16 mouse cellular contexts compared by ENCODE assay signal in genomic region chr9:111127749-111128148, GRCm38 (mm10). TPM values are rescaled to one million over a fixed set of nuclear protein-coding genes. Genes with fewer than 3 reads are reported as not detected.
DNase-seq lines count a peak whose midpoint lies in the region; ATAC-seq and TF ChIP-seq lines count a peak whose summit lies in the region.
"Had no signal": no experiment of that assay in that cellular context is flagged by ENCODE, and none has a peak within 500 bp of the region (broad histone marks: within the 10 kb centered on the region; RNA-seq: fewer than 3 reads in every experiment).

No protein-coding gene starts in this region.

- no peak overlapping the region for H3K9ac ChIP-seq in heart, embryonic 15.5 days
- H3K9ac ChIP-seq in liver, adult 2 months (ENCODE audit: low read depth, low read length): no peak overlapping the region
- no peak overlapping the region for H3K9ac ChIP-seq in stomach, postnatal 0 days (ENCODE audit: low read length)

- no peak overlapping the region for H3K4me2 ChIP-seq in heart, embryonic 15.5 days
- H3K4me2 ChIP-seq in stomach, postnatal 0 days (replicated peaks; ENCODE audit: low read depth): no peak overlapping the region
- H3K4me2 ChIP-seq: liver, embryonic 11.5 days had no signal

- 0 out of 2 replicates have a peak overlapping the region, but pooled peaks have one; percentile 27 for H3K27ac ChIP-seq in heart, embryonic 15.5 days
- H3K27ac ChIP-seq in liver, adult 2 months (replicated peaks; ENCODE audit: insufficient read depth, low read depth, low read length): peak overlapping the region; percentile 71
- H3K27ac ChIP-seq in stomach, postnatal 0 days (replicated peaks): no peak overlapping the region

- no peaks in the 10 kb centered on the region for H3K36me3 ChIP-seq in heart, embryonic 15.5 days
- no peaks in the 10 kb centered on the region for H3K36me3 ChIP-seq in liver, adult 2 months (ENCODE audit: control insufficient read depth, insufficient read depth, low read length)
- H3K36me3 ChIP-seq in stomach, postnatal 0 days (ENCODE audit: control insufficient read depth, insufficient read depth, low read length): no peaks in the 10 kb centered on the region

- no peak for TF ChIP-seq POLR2A in liver, adult 2 months (IDR thresholded peaks at IDR 0.05; ENCODE audit: extremely low read depth, insufficient read depth, low read length)

- H3K4me1 ChIP-seq in heart, embryonic 15.5 days (replicated peaks): peaks cover 34% of the 10 kb centered on the region
- peaks cover 11% of the 10 kb centered on the region for H3K4me1 ChIP-seq in liver, adult 2 months (ENCODE audit: control insufficient read depth, insufficient read depth, low read length)
- no peaks in the 10 kb centered on the region for H3K4me1 ChIP-seq in stomach, postnatal 0 days (replicated peaks; ENCODE audit: control insufficient read depth, insufficient read depth)

- no peak for TF ChIP-seq EP300 in stomach, postnatal 0 days (optimal IDR thresholded peaks at IDR 0.05)

- H3K27me3 ChIP-seq in heart, embryonic 15.5 days: no peaks in the 10 kb centered on the region
- no peaks in the 10 kb centered on the region for H3K27me3 ChIP-seq in liver, adult 2 months (ENCODE audit: control insufficient read depth, insufficient read depth, low read length)
- H3K27me3 ChIP-seq in stomach, postnatal 0 days (ENCODE audit: control insufficient read depth, insufficient read depth, low read length): no peaks in the 10 kb centered on the region

- peaks cover 41% of the 10 kb centered on the region for H3K79me2 ChIP-seq in liver, adult 2 months (ENCODE audit: control insufficient read depth, insufficient read depth, low read length)

- intact Hi-C loops in heart, postnatal 10 days (cut with DNase I): loop anchor here (2.0 kb wide), 1 partner anchor 13 kb away; no protein-coding TSS in a partner anchor
- intact Hi-C loops in left cerebral cortex, postnatal 25 days (cut with DNase I): no loop called here

- 49% methylated on average over 4 of the region's 4 CpGs for WGBS in heart, embryonic 15.5 days
- WGBS in liver, adult 2 months: 25% methylated on average over 4 of the region's 4 CpGs
- 64% methylated on average over 4 of the region's 4 CpGs for WGBS in stomach, postnatal 0 days

- TF ChIP-seq CTCF in liver, adult 2 months (IDR thresholded peaks at IDR 0.05; ENCODE audit: low read depth, low read length): no peak
- TF ChIP-seq CTCF in stomach, postnatal 0 days (IDR thresholded peaks at IDR 0.05; ENCODE audit: low read depth): no peak

- ATAC-seq in heart, embryonic 15.5 days (replicated peaks; ENCODE audit: insufficient number of reproducible peaks, insufficient read depth, low FRiP score, low read depth): no peak
- peak; percentile 58; the same call in 1 of the 2 replicates for ATAC-seq in stomach, postnatal 0 days (ENCODE audit: low FRiP score, low TSS enrichment)
- ATAC-seq: forebrain, embryonic 14.5 days; hindbrain, embryonic 16.5 days had no signal

- no peak overlapping the region for H3K4me3 ChIP-seq in heart, embryonic 15.5 days
- H3K4me3 ChIP-seq in liver, adult 2 months (ENCODE audit: insufficient read depth, low read depth, low read length): no peak overlapping the region
- H3K4me3 ChIP-seq in stomach, postnatal 0 days (ENCODE audit: low read depth, low read length): no peak overlapping the region

- H3K9me3 ChIP-seq in heart, embryonic 15.5 days (replicated peaks): no peaks in the 10 kb centered on the region
- no peaks in the 10 kb centered on the region for H3K9me3 ChIP-seq in stomach, postnatal 0 days (ENCODE audit: control insufficient read depth, low read length)

- peak; percentile 14 for DNase-seq in embryo, embryonic 11 days
- DNase-seq in embryo, embryonic 10 days (ENCODE audit: low spot score): no peak
- no peak for DNase-seq in heart, postnatal 10 days
- DNase-seq in liver, adult 2 months (ENCODE audit: extremely low read depth, low read depth, low spot score): peak; percentile 66
- no peak for DNase-seq in liver
- no peak for DNase-seq in stomach, postnatal 0 days (ENCODE audit: low spot score)
- DNase-seq in left cerebral cortex, postnatal 25 days (ENCODE audit: low spot score in 2 of 2): no peak
- DNase-seq: cerebellum, adult 11-12 months; kidney, postnatal 25 days; layer of hippocampus, postnatal 36 days; lung, postnatal 14 days; midbrain, embryonic 14.5 days had no signal

RNA-seq across cellular contexts. Expression of gene Lrrfip2, which starts 10.4 kb away (rescaled TPM):
- 64.2 and 64.9 TPM in 2 replicates for polyA plus RNA-seq in heart, embryonic 15.5 days (2015; fragmentation: Nextera tagmentation; extraction: Ambion mirVana)
- 100 to 1,000 TPM; 105 to 108 TPM for total RNA-seq in heart, postnatal 10 days (2021)
- 24.6 and 37.8 TPM in 2 replicates for total RNA-seq in liver, adult 2 months (2014; rRNA removed)
- polyA plus RNA-seq in liver, adult 2 months (2012; rRNA removed): 9.3 and 9.7 TPM in 2 replicates
- 33.2 and 34.1 TPM in 2 replicates for polyA plus RNA-seq in stomach, postnatal 0 days (2015; fragmentation: Nextera tagmentation; extraction: Ambion mirVana)
- 10 to 100 TPM; 38.7 to 42.8 TPM for total RNA-seq in left cerebral cortex, postnatal 25 days (2021)

Comparison
In these comparisons a context has a peak if more than half of its experiments do, and no peak if none do; other contexts are left out.
1. DNase-seq: peak in embryo, embryonic 11 days (single experiment) and liver, adult 2 months (single experiment); none in embryo, embryonic 10 days (single experiment), heart, postnatal 10 days (0 of 2), liver (single experiment), stomach, postnatal 0 days (single experiment) and left cerebral cortex, postnatal 25 days (0 of 2).